Mouse (Mus musculus) liver, adult 2 months (tissue): ENCODE data around the gene Blvrb.

Source experiments
- CTCF ChIP-seq: fragments of 200-500 bp; IDR thresholded peaks from 2 replicates; pipeline ENCODE4 v1.5.1; 2011; ENCODE audit warnings: low read depth, low read length, control low read depth
- POLR2A ChIP-seq: fragments of 200-500 bp; IDR thresholded peaks from 2 replicates; pipeline ENCODE4 v1.6.1; 2011; ENCODE audit warnings: low read length, control low read depth; ENCODE audit not compliant: insufficient read depth; ENCODE audit errors: extremely low read depth

DNA sequence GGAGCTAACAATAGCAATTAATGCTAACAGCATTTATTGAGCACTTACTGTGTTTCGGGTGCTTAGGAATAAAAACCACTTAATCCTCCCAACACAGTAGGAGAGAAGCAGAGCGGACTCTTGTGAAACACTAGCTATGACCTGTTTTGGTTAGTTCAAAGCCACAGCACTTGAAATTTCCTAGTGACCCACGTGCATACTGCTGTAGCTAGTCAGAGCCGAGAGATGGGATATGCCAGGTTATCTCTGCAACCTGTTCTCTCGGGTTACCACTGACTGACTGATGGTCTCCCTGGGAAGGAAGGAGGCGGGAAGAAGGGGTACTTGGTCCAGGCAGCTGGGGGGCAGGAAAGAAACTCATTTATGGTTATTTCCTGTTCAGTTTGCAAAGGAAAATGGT lies 12.7 kb downstream of the Blvrb start:
- TF ChIP-seq POLR2A (no peak), CTCF (no peak)
